Mouse (Mus musculus) spleen, postnatal 4 days (tissue): Measurements from ENCODE around the gene Shprh.
A peak's percentile ranks its signal among the peaks of the same experiment; 100 is the strongest.
"Not testable (repeated sequence)": the region's sequence is repeated elsewhere in the genome, so short reads cannot be mapped to it uniquely, and the experiment has no call there.

ENCODE experiments used
- DNase-seq, 2 experiments: peaks; one replicate each; pipeline ENCODE4 v3.0.0; 2022; ENCODE audit warnings: low spot score in 2 of 2

The Shprh gene

DNA sequence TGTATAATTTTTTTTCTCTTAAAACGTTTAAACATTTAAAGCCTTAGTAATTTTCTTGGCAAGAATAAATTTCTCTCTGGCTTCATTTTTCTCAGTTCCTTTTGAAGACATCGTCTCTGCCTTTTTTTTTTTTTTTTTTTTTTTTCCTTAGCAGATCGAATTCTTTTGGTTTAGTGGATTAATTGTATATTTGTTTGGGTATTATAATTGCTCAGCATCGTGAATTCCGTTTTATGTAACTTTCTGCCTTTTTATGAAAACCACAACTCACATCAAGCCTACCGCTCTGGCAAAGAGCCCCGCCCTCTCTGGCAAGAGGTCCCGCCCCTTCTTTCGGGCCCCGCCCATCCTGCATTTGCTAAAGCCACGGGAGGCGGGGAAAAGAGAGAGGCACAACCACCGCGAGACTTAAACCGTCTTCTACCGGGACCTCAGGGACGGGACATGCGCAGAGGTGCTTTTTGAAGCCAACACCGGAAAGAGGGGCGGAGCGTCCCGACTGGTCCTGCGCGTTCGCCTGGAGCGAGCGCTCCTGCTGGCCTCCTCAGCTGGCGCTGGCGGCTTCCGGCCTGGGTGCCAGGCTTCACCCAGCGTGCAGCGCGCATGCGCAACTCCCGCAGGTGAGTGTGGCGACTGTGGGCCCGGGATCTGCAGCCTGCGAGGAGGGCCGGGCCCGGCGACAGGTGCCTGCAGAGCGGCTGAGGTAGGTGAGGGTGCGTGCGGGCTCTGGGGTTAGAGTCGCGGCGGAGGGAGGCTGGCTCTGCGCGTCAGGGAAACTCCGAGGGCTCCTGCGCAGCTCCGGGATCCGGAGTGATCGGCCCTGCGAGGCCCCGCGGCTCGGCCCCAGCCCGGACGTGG, at the start of gene Shprh:
Gene Shprh (plus strand): TSS at position 544 of the 858 bp plus-strand sequence.
- DNase-seq: peak; percentile 98

DNA sequence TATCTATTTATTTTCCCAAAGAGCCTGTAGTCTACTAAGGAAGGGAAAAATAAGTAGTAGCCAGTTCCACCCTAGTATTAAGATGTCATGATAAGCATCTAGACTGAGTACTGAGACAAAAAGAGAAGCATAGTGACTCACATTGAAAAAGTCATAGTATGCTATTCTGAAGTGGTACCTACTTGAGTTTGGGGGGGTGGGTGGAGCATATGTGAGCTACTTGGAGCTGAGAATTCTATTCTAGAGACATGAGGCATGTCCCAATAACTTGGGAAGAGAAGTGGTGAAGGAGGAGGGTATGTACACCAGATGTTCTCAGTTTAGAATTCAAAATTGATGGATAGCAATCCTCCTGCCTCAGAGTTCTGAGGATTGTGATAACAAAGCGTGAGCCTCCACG, 27.4 kb upstream of the Shprh start:
- no peak for DNase-seq

DNA sequence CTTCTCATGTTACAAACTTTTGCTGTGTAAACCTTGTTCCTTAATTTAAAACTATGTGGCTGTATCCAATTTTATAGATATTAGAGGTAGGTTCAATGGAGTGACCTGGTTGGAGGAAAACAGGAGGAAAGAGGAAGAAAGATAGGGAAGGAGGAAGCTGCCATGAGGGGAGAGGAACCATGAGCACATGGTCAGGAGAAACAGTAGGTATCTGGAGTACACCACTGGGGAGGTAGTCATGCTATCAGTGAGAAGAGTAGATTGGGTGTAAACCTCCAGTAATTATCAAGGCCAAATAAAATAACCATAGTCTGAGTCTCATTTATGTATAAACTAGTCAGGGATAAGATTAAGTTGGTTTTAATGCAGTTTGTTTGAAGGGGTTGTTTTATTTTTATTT, 3.6 kb upstream of the Shprh start:
- no peak for DNase-seq

DNA sequence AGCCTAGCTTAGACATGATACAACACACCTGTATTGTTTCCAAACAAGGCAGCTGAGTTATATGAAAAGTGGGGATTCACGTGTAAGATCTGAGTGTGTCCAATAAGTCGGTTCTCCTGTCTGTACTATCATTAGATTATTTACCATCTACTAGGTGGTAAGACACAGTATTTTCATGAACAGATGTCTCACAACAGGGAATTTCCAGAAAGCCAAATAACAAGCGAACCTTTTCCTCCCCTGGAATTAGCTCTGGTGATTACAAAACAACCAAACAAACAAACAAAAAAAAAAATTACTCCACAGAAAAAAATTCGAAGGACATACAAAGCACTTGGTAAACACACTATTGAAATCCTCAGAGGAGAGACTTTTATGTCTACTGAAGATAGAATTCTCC, 781 bp upstream of the Shprh start:
- DNase-seq: no peak

DNA sequence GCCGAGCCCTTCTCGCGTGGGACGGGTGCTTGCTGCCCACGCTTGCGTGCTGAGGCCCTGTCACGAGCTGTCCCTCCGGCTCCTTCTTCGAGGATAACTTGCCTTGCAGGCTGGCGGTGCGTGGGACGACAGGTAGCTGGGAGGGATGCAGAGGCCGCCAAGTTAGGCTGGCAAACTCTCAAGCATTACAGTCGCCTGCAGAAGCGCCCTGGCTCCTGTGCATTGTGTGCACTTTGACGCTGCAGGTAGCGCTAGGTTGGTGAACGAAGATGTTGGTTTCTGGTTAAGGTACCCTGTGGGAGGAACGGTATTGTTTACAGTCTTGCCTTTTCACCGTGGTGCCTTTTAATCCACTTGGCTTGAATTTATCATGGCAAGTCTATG, 507 bp downstream of the Shprh start:
- no peak for DNase-seq

DNA sequence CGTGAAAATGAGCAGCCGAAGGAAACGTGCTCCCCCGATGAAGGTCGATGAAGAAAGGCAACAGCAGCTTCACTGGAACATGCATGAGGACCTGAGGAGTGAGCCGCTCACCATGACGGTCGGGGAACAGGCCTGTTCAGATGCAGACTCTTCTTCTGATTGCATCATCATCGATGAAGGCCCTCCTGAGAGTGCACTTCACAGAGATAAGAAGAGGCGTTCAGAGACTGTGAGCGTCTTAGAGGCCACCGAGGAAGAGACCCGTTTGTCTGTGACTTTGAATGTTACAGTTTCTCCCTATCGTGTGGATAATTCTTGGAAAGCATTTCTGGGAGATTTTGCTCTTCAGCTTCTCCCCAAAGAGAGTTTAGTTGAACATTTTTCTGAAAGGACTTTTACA, 2.4 kb downstream of the Shprh start:
- no peak for DNase-seq

DNA sequence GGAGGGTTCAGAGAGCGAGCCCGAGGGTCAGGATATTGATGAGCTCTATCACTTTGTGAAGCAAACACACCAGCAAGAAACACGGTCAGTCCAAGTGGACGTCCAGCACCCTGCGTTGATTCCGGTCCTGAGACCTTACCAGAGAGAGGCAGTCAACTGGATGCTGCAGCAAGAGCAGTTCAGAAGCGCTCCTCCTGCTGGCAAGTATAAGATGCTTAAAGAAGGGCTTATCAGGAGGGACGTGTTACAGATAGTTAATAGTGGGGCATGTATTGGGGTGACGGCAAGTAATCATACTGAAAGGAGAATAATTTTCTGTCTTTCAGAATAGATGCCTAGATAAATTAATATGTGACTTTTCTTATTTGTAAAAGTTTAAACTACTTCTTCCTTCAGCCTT, 7.8 kb downstream of the Shprh start:
- DNase-seq: no peak

DNA sequence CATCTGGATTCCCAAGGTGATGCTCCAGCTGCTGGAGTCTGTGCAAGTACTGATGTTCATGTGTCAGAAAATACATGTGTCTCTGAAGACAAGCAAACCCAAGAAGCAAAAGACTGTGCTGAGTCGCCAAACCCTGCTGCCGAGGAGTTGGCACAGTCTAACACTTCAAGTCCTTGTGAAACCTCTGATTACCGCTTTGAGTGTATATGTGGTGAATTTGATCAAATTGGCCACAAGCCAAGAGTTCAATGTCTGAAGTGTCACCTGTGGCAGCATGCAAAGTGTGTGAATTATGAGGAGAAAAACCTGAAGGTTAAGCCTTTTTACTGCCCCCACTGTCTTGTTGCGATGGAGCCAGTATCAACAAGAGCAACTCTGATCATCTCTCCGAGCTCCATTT, 15.3 kb downstream of the Shprh start:
- DNase-seq: no peak

DNA sequence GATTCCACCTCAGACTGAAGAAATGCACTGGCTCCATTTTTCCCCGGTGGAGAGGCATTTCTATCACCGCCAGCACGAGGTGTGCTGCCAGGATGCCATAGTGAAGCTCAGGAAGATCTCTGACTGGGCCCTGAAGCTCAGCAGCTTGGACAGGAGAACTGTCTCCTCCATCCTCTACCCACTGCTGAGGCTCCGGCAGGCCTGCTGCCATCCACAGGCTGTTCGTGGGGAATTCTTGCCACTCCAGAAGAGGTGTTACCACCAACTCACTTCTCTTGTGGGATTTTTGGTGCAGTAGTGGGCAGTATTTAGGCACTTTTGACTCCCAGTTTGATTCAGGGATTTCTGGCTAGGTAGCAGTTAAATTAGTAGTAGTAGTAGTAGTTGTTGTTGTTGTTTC, 21.0 kb downstream of the Shprh start:
- no peak for DNase-seq

DNA sequence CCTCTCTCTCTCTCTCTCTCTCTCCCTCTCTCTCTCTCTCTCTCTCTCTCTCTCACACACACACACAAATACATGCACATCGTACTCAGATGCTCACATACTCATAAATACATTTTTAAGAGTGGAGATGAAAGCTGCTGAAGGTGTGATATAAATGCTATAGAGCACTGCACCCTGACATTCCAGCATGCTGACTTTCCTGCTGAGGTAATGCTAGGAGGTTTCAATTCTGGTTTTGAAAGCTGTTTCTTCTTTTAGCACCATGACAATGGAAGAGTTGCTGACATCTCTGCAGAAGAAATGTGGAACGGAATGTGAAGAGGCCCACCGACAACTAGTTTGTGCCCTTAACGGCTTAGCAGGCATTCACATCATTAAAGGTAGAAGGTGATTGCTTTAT, 22.4 kb downstream of the Shprh start:
- DNase-seq: no peak

DNA sequence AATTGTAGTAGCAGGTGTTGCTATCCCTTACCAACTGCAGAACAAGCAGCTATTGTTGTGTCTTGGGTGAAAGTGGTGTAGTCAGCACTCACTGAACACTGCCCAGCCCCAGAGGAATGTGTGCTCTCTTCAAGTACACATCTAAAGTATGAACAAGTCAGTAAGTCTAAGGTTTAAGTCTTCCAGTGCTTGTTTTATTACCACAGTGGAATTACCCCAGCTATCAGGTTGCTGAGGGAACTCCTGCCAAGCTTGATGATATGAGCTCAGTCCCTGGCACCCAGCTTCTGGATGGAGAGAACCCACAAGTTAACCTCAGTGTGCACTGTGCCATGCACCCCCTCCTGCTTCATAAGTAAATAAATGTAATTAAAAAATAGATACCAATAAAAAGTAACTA, 23.3 kb downstream of the Shprh start:
- DNase-seq: no peak

DNA sequence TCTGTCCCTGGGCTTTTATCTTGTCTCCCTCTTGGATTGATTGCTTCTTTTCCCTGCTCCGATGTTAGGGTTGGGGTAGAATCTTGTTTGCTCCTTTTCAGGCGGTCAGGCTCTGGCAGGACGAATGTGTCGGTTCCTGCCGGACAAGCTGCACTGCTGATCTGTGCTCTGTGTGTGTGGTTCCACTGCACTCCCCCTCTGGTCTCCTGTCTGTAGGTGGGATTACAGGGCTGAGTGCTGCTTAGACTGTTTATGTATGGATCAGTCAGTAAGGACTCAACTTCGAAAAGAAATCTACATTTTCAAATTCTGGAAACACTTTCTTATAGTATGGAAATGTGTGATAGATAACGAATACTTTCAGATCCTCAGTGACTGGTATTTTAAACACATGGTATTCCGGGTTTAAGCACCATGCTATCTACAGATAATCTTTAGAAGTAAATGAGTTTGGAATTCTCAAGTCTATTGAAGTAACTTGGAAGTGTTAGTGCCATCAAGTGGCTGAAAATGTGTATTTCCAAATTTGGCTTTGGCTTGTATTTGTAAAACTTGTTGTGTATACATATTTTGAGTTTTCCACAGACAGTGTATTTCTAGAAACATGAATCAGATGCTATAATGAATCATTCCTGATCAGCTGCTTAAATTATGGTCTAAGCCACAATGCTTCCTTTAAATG, 26.7 kb downstream of the Shprh start:
- DNase-seq: no peak

DNA sequence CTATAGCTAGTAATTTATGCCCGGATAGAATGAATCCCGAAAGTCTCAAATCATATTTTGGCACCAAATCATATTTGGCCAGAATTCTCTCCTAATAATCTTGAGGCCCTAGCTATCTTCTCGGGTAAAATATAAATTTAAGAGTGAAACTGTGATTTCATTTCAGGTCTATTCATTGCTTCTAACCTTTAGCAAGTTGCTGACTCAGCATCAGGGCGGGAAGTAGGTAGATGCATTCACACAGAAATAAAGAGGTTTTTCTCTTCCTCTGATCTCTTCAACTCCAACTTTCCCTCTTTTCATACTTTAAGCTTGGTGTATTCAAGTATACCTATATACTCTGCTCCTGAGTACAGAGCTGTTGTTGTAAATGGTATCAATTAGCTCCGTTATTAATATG, 30.9 kb downstream of the Shprh start:
- DNase-seq: no peak

DNA sequence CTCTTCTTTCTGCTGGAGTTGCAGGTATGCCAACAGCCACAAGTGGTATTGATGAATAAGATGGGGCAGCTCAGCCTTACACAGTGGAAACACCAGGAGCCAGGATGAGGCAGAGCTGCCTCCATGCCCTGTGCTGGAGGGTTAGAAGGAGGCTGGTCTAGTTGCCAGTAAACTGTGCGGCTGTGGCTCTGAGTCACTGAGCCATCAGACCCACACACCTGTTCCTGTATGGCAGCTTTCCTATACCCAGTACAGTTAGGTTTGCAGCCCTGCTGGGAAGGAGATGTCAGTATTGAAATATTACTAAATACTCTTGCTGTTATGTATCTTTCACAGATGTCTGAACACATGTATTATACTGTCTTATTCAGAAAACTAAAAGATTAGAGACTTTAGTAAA, 48.1 kb downstream of the Shprh start:
- DNase-seq: no peak

DNA sequence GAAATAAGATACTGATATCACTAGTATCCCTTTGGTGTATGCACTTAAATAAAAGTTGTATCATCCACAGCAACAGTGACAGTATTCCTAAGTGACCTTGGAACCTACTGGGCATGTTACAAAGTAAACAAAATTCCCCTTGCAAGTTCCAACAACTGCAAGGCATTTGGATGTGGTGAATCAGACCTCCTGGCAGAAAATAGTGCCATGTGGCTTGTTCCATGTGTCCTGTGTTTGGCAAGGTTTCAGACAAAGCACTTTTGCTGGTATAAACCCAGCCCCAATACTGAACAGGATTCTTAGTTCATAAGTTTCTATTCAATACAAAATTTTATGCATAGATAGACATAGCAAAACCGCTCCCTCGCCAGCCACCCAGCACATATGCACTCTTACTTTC, 49.1 kb downstream of the Shprh start:
- DNase-seq: no peak

DNA sequence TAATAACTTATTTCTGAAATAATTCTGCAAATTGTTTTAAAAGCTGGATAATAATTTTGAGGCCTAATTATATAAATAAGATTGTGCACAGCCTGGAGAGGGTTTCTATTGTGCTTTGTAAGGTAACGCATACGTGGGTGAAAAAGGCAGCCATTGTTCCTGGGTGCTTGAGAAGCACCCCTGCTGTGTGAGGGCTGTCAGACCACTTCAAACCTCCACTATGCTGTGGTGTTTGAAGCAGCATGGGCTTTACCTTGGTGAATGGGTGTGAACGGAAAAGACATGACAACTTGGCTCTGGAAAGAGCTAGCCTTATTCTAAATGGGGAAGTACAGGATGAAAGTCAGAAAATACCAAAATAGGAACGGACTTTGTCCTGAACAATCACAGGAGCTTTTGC, 50.8 kb downstream of the Shprh start:
- DNase-seq: no peak

DNA sequence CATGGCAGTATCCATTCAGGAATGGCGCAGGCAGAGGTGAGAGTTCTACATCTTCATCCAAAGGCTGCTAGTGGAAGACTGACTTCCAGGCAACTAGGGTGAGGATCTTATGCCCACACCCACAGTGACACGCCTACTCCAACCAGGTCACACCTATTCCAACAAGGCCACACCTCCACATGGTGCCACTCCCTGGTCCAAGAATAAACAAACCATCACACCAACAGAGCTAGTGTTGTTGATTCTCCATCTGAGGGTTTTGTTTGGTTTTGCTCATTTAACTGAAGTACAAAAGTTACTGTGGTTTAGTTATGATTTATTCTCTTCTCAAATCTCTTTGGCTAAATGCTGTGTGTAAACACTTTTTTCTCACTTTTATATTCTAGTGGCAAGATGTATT, 56.7 kb downstream of the Shprh start:
- DNase-seq: not testable (repeated sequence)

DNA sequence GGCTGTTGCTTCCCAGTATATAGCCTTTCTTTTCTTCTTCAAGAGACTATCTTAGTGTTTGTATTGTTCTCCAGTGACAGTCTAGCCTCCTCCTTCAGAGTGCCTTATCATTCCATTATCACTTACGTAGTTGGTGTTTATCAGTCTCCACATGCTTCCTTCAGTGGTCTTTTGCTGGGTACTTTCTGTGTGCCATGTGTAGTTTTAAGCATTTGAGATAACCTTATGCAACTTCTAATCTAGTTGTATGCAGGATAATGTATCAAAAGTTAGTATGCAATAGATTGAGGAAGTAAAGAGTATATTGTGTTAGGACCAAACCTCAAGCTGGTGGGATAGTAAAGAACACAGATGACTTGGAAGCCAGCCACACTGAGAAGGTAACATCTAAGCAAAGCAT, 59.4 kb downstream of the Shprh start:
- DNase-seq: no peak

DNA sequence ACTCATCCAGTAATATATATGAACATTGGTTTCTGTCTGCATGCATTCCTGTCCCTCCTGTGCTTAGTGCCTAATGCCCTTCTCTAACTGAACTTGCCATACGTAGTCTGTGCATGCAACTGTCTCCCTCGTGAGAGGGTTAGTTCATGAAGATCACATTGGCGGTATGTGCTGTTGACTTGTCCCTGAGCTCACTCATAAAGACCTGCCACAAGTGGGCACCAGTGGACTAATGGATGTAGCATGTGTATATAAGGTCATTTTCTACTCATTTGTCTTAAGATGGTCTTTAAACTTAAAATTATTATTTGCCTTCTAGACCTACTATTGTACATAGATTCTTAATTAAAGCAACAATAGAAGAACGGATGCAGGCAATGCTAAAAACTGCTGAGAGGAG, 62.8 kb downstream of the Shprh start:
- DNase-seq: no peak

DNA sequence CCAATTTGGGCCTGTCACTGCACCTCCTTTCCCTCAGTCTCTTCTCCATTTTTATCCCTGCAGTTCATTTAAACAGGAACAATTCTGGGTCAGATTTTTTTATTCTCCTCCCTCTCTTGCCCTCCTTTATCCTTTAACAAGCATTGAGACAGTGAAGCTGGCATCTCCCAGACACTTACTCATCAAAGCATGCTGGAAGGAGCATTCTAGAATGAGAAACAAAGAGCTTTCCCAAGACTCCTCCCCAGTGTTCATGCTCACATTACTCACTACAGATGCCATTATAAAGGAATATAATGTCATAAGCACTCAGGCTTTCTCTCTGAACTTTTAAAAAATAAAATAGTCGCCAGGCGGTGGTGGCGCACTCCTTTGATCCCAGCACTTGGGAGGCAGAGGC, 77.2 kb downstream of the Shprh start:
- DNase-seq: no peak

DNA sequence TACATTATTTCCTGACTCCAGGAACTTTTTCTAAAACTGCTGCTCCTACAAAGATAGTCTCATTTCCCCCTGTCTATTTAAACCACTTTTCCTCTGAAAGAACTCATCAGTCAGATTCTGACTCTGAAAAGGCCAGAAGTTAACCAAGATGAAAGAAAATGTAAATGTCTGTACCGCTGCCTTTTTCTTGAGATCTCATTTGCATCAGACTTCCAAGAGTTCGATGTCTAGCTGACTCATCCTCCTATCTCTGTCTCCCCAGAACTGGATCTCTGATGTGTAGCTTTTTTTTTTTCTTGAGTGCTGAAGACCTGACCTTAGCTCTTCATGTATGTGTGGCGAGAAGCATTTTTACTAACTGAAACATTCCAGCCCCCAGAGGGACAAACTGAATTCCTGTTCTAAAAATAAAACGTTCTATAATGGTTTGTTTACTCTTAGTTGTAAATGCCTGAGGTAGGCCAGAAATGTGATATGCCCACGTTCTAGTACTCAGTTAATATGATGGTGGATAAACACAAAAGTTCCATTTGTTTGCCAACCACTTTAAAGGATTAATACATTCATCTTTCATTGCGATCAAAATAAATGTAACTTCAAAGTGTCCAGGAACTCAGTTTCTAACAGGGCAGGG, 80.4 kb downstream of the Shprh start:
- DNase-seq: no peak

DNA sequence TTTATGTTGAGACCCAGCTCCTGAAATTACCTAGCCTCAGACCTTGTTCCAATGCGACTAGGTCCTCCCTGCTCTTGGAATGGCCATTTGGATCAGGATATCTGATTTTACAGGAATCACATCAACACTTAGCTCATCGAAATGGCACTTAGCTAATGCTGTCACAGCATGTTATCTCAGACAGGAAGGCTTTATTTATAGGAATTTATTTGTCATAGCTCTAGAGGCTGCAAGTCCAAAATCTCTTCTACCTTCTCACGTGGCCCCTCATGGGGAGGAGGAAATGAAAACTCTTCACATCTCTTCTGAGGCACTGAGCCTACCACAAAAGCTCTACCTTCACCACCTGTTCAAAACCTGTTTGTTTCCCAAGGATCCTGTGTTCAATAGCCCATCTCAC, 84.0 kb downstream of the Shprh start:
- no peak for DNase-seq

DNA sequence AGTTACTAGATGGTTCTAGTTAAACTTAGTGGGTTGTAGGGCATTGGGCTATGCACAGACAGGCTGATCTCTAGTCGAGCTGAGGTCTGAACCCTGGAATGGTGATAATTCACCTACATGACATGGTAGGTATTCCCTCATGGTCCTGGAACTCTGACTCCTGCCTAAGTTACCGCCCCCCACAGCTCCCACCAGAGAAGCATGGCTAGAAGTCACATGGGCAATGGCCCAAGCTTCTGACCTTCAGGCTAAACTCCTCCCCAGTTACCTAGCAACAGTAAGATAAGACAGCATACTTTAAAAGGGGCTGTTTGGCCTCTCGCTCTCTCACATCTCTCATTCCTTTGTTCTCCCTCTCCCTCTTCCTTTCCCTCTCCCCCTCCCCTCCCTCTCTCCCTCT, 93.8 kb downstream of the Shprh start:
- not testable (repeated sequence) for DNase-seq
